Mouse (Mus musculus) bone marrow macrophage, adult 2 months (primary cell): ENCODE measurements around the gene 9930021J03Rik.

Experiments used
- CTCF ChIP-seq: IDR thresholded peaks from 2 replicates; pipeline ENCODE4 v1.5.1; 2012; ENCODE audit warnings: low read depth, mild to moderate bottlenecking, low read length, moderate library complexity
- POLR2A ChIP-seq: IDR thresholded peaks from 2 replicates; pipeline ENCODE4 v1.6.1; 2012; ENCODE audit warnings: mild to moderate bottlenecking, low read depth, low read length, borderline replicate concordance

DNA sequence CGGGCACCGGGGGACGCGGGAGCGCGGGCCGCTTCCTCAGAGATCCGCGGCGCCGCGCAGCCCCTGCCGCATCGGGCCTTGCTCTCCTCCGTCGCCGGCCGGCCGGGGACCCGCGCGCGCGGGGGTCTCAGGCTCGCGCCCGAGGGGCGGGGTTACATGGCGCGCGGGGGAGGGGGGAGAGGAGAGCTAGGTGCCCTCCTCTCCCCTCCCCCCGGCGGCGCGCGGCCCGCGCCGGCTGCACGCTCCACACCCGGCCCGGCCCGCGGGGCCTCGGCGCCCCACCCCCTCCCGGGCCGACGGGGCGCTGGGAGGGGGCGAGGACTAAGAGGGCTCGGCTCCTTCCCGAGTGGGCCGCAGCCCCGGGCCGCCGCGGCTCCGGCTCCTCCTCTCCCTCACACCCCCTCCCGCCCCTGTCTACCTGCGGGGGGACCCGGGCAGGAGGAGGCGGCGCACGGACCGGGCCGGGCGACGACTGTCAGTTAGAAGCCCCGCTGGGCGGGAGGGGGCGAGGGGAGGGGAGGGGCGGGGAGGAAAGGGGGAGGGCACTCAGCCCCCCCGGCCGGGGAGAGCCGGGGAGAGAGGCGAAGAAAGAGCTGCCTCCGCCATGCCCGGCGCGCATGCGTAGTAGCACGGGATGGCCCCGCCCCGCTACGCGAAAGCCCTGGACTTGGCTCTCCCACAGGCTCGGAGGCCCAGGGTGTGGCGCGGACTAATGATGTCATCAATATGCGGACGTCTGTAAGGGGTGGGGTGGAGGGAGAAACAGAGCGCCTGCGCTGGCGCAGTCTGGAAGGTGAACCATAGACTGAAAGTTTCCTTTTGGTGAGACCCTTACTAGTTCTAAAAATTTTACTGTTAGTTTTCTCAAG lies at the start of gene 9930021J03Rik:
- TF ChIP-seq POLR2A, result peak; percentile 20; the same call in 1 of the 2 replicates
- TF ChIP-seq CTCF, result no peak
